Mouse (Mus musculus): Measurements from ENCODE around the gene Tnr. TPM values are rescaled to one million over a fixed set of nuclear protein-coding genes. Genes with fewer than 3 reads are reported as not detected.

Tnr gene
- polyA plus RNA-seq, 1 experiment from 2014 or later = 1.4 TPM

- Histone ChIP-seq H3K36me3 (no peaks in the 10 kb centered on the region), H3K27me3 (no peaks in the 10 kb centered on the region), H3K9ac (no peak overlapping the region), H3K4me3 (no peak overlapping the region), H3K27ac (no peak overlapping the region), H3K9me3 (replicated peaks) (no peaks in the 10 kb centered on the region), H3K4me2 (replicated peaks) (no peak overlapping the region), H3K4me1 (no peaks in the 10 kb centered on the region)
- WGBS = 83% methylated on average over 2 of the region's 2 CpGs
- no peak for ATAC-seq (ENCODE audit: low FRiP score)
Measured at GRCm38 (mm10) chr1:159743744-159744253, 220.2 kb downstream of the Tnr start.

GRCm38 (mm10) chr1:159745311-159745710, 221.7 kb downstream of the Tnr start:
- H3K4me2 ChIP-seq (replicated peaks) = no peak overlapping the region
- H3K36me3 ChIP-seq = no peaks in the 10 kb centered on the region
- no peak overlapping the region for H3K4me3 ChIP-seq
- H3K9ac ChIP-seq = no peak overlapping the region
- WGBS = 88% methylated on average over 2 of the region's 2 CpGs
- ATAC-seq (ENCODE audit: low FRiP score) = no peak
- no peaks in the 10 kb centered on the region for H3K4me1 ChIP-seq
- no peaks in the 10 kb centered on the region for H3K9me3 ChIP-seq (replicated peaks)
- no peak overlapping the region for H3K27ac ChIP-seq
- H3K27me3 ChIP-seq = no peaks in the 10 kb centered on the region

DNA sequence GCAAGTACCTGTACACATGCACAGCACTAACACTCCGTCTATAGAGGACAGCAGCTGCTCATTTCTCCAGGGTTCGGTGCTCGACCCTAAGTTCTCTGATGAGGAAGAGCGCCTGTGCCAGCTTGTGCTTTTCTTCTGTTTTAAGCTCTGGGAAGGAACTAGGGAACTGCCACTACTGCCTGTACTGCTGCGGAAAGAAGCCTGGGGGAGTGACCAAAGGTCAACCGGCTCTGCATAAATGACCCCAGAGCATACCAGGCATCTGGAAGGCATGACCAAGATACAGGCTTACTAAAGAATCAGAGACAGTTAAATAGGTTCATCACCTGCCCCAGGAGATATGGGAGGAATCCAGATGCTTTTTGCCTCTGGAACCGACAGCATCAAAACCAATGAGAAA, 224.4 kb downstream of the Tnr start:
- H3K36me3 ChIP-seq = no peaks in the 10 kb centered on the region
- no peak for ATAC-seq (ENCODE audit: low FRiP score)
- WGBS = 67% methylated on average over 7 of the region's 7 CpGs

DNA sequence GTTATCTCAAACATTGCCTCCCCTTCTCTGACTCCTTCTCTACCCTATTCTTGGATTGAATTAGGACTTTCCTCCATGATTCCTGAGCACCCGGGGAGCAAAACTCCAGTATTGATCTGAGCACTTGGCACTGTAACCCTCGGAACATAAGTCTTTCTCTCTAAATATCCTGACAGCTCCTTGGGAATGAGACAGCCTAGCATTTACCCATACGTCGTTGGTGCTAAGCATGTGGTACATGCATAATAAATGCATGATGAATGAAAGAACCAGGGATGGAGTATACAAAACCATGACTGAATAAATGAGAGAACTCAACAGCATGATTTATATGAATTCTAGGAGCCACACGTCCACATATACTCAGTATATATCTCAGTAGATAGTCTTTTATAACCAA, 226.8 kb downstream of the Tnr start:
- H3K27me3 ChIP-seq = no peaks in the 10 kb centered on the region
- H3K4me1 ChIP-seq = 0 out of 2 replicates have a peak, but pooled peaks cover 2% of the 10 kb centered on the region
- no peak overlapping the region for H3K27ac ChIP-seq
- no peak overlapping the region for H3K4me2 ChIP-seq (replicated peaks)
- H3K9ac ChIP-seq = no peak overlapping the region
- no peak for ATAC-seq (ENCODE audit: low FRiP score)
- H3K36me3 ChIP-seq = no peaks in the 10 kb centered on the region
- no peaks in the 10 kb centered on the region for H3K9me3 ChIP-seq (replicated peaks)
- no peak overlapping the region for H3K4me3 ChIP-seq
- WGBS = 61% methylated on average over 5 of the region's 5 CpGs

More for the DNA sequence above, 224.4 kb downstream of the Tnr start:
- Histone ChIP-seq H3K9ac (no peak overlapping the region), H3K27ac (no peak overlapping the region), H3K4me2 (replicated peaks) (no peak overlapping the region), H3K4me1 (0 out of 2 replicates have a peak, but pooled peaks cover 2% of the 10 kb centered on the region), H3K4me3 (no peak overlapping the region), H3K9me3 (replicated peaks) (no peaks in the 10 kb centered on the region), H3K27me3 (no peaks in the 10 kb centered on the region)

DNA sequence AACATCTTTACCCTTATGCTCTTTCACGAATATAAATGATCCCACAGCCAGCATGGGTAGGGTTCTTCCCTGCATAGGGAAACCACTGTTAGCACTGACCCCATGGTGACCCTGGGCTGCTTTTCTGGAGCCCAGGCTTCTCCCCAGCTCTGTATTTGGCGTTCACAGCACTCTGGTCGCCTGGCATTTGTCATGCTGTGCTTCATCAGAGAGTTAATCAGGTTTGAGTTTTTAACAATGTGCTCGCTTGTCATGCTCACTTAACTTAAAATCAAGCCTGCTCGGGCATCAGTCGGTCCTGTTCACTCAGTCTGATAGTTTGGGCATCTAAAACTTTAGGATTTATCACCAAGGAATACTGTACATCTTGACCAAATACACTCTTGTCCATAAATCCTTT, 227.3 kb downstream of the Tnr start:
- Histone ChIP-seq H3K9ac (no peak overlapping the region), H3K27me3 (no peaks in the 10 kb centered on the region), H3K36me3 (no peaks in the 10 kb centered on the region), H3K4me2 (replicated peaks) (no peak overlapping the region), H3K4me3 (no peak overlapping the region), H3K4me1 (0 out of 2 replicates have a peak, but pooled peaks cover 2% of the 10 kb centered on the region), H3K9me3 (replicated peaks) (no peaks in the 10 kb centered on the region), H3K27ac (no peak overlapping the region)
- ATAC-seq (ENCODE audit: low FRiP score) = no peak
- 21% methylated on average over 6 of the region's 6 CpGs for WGBS

- Histone ChIP-seq H3K4me1 (no peaks in the 10 kb centered on the region), H3K36me3 (no peaks in the 10 kb centered on the region), H3K9me3 (replicated peaks) (no peaks in the 10 kb centered on the region), H3K27ac (no peak overlapping the region), H3K9ac (no peak overlapping the region), H3K4me2 (replicated peaks) (no peak overlapping the region), H3K27me3 (no peaks in the 10 kb centered on the region), H3K4me3 (no peak overlapping the region)
- no peak for ATAC-seq (ENCODE audit: low FRiP score)
Measured at GRCm38 (mm10) chr1:159760970-159761369, 237.4 kb downstream of the Tnr start.

- WGBS = 68% methylated on average over 2 of the region's 2 CpGs
- no peak for ATAC-seq (ENCODE audit: low FRiP score)
- Histone ChIP-seq H3K4me2 (replicated peaks) (no peak overlapping the region), H3K4me1 (no peaks in the 10 kb centered on the region), H3K9ac (no peak overlapping the region), H3K27ac (no peak overlapping the region), H3K36me3 (no peaks in the 10 kb centered on the region), H3K4me3 (no peak overlapping the region), H3K27me3 (no peaks in the 10 kb centered on the region), H3K9me3 (replicated peaks) (no peaks in the 10 kb centered on the region)
Measured at GRCm38 (mm10) chr1:159763901-159764300, 240.3 kb downstream of the Tnr start.

GRCm38 (mm10) chr1:159764897-159765296, 241.3 kb downstream of the Tnr start:
- ATAC-seq (ENCODE audit: low FRiP score) = no peak
- Histone ChIP-seq H3K4me1 (0 out of 2 replicates have a peak, but pooled peaks cover 1% of the 10 kb centered on the region), H3K36me3 (no peaks in the 10 kb centered on the region), H3K4me3 (no peak overlapping the region), H3K9me3 (replicated peaks) (no peaks in the 10 kb centered on the region), H3K4me2 (replicated peaks) (no peak overlapping the region), H3K9ac (no peak overlapping the region), H3K27ac (no peak overlapping the region), H3K27me3 (no peaks in the 10 kb centered on the region)
- 69% methylated on average over 2 of the region's 2 CpGs for WGBS

GRCm38 (mm10) chr1:159769948-159770347, 246.4 kb downstream of the Tnr start:
- 68% methylated on average over 6 of the region's 6 CpGs for WGBS
- ATAC-seq (ENCODE audit: low FRiP score) = no peak; the same call in 1 of the 2 replicates
- no peak overlapping the region for H3K9ac ChIP-seq

DNA sequence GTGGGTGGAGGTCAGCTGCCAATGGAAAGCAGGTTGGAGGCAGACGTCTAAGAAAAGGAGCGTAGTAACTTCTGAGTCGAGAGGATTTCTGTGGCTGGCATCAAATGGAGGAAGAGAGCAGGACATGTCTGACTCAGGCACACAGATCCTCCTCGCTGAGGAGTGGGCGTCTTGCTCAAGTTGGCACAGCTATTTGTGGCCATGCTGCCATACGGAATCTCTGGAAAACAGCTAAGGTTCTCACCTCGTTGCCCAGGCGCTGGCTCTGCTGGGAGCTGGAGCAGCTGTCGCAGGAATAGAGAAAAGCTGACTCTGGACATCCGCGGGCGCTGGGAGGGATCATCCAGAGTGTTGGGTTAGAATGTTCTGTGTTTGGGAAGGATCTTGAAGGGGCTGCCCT, 250.1 kb downstream of the Tnr start:
- H3K4me2 ChIP-seq (replicated peaks) = no peak overlapping the region
- no peaks in the 10 kb centered on the region for H3K36me3 ChIP-seq
- no peak for ATAC-seq (ENCODE audit: low FRiP score)
- H3K4me3 ChIP-seq = no peak overlapping the region
- H3K9me3 ChIP-seq (replicated peaks) = no peaks in the 10 kb centered on the region
- H3K27ac ChIP-seq = no peak overlapping the region
- no peak overlapping the region for H3K9ac ChIP-seq
- peaks cover 5% of the 10 kb centered on the region; the same call in 1 of the 2 replicates for H3K4me1 ChIP-seq
- no peaks in the 10 kb centered on the region for H3K27me3 ChIP-seq
- 80% methylated on average over 12 of the region's 12 CpGs for WGBS

More at GRCm38 (mm10) chr1:159769948-159770347, 246.4 kb downstream of the Tnr start:
- H3K4me1 ChIP-seq = peaks cover 5% of the 10 kb centered on the region; the same call in 1 of the 2 replicates
- H3K27ac ChIP-seq = no peak overlapping the region
- H3K27me3 ChIP-seq = no peaks in the 10 kb centered on the region
- no peak overlapping the region for H3K4me2 ChIP-seq (replicated peaks)
- H3K36me3 ChIP-seq = no peaks in the 10 kb centered on the region
- H3K4me3 ChIP-seq = no peak overlapping the region
- no peaks in the 10 kb centered on the region for H3K9me3 ChIP-seq (replicated peaks)

GRCm38 (mm10) chr1:159775168-159775567, 251.6 kb downstream of the Tnr start:
- Histone ChIP-seq H3K4me3 (no peak overlapping the region), H3K27me3 (no peaks in the 10 kb centered on the region), H3K27ac (no peak overlapping the region), H3K9ac (no peak overlapping the region), H3K9me3 (replicated peaks) (no peaks in the 10 kb centered on the region), H3K4me2 (replicated peaks) (no peak overlapping the region), H3K4me1 (peaks cover 2% of the 10 kb centered on the region; the same call in 1 of the 2 replicates), H3K36me3 (no peaks in the 10 kb centered on the region)
- WGBS = 64% methylated on average over 3 of the region's 3 CpGs
- ATAC-seq (ENCODE audit: low FRiP score) = no peak

DNA sequence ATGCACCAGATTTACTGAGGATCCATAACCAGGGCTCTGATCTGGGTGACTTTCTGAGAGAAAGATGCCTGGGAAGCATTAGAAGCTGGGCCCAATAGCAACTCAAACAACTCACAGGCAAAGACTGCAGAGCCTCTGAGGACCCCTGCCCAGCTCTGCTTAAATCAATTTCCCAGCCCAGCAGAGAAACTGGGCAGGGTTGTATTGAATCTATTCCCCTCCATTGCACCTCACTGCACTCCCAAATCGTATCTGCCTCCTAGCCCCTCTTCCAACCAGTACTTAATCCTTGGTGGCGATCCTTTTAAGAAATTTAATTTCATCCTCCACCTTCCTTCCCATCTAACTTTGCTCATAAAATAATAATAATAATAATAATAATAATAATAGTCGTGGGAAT, 253.5 kb downstream of the Tnr start:
- Histone ChIP-seq H3K9me3 (replicated peaks) (no peaks in the 10 kb centered on the region), H3K36me3 (no peaks in the 10 kb centered on the region), H3K4me2 (replicated peaks) (no peak overlapping the region), H3K4me3 (no peak overlapping the region), H3K4me1 (peaks cover 2% of the 10 kb centered on the region; the same call in 1 of the 2 replicates), H3K27me3 (no peaks in the 10 kb centered on the region), H3K9ac (no peak overlapping the region), H3K27ac (no peak overlapping the region)
- 54% methylated on average over 3 of the region's 3 CpGs for WGBS
- ATAC-seq (ENCODE audit: low FRiP score) = no peak

DNA sequence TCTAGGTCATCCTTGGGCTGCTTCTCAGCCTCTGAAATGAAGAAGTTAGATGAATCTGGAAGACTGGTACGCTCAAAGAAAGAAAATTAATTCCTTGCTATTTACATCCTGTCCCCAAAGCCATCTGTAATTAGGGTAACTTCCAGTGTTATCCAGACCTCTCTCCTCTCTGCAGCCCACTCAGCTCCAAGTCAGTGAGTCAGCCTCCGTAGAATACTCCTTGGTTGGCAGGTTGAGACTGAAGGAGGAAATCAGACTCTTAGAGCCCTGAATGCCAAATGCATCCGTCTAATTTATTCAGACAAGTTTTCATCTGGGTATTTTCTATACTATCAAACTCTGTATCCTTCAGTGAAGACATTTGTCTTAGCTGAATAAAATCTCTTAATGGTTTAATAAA, 255.9 kb downstream of the Tnr start:
- Histone ChIP-seq H3K4me1 (no peaks in the 10 kb centered on the region), H3K4me2 (replicated peaks) (no peak overlapping the region), H3K9me3 (replicated peaks) (no peaks in the 10 kb centered on the region), H3K27me3 (no peaks in the 10 kb centered on the region), H3K9ac (no peak overlapping the region), H3K36me3 (no peaks in the 10 kb centered on the region), H3K27ac (no peak overlapping the region), H3K4me3 (no peak overlapping the region)
- no peak for ATAC-seq (ENCODE audit: low FRiP score)
- WGBS = 92% methylated on average over 3 of the region's 3 CpGs

All from hindbrain, embryonic 12.5 days (tissue).